Mouse (Mus musculus) midbrain, postnatal 0 days (tissue): ENCODE measurements around the gene Pth2. TPM values are rescaled to one million over a fixed set of nuclear protein-coding genes. Genes with fewer than 3 reads are reported as not detected.
A peak's percentile ranks its signal among the peaks of the same experiment; 100 is the strongest.
"Not testable (repeated sequence)": the region's sequence is repeated elsewhere in the genome, so short reads cannot be mapped to it uniquely, and the experiment has no call there.

Experiments
- ATAC-seq: fragments of 200-750 bp; cut with Nextera tagmentation; 2 replicates; pipeline ENCODE4 v1.8.0; 2017; ENCODE audit warnings: moderate number of reproducible peaks, mild to moderate bottlenecking, moderate TSS enrichment, moderate library complexity; ENCODE audit not compliant: low FRiP score
- DNase-seq: peaks from one replicate; pipeline ENCODE4 v3.0.0-alpha.2; 2015; ENCODE audit warnings: low spot score
- H3K27ac ChIP-seq: fragments of 300-500 bp; sonication (generic); 2 replicates; pipeline ENCODE4 v1.5.1; 2014; ENCODE audit warnings: low read depth, mild to moderate bottlenecking, low read length, mixed read lengths
- H3K27me3 ChIP-seq: fragments of 300-500 bp; sonication (generic); 2 replicates; pipeline ENCODE4 v1.6.1; 2014; ENCODE audit warnings: low read length, control low read depth, mixed read lengths; ENCODE audit not compliant: insufficient read depth
- H3K36me3 ChIP-seq: fragments of 300-500 bp; sonication (generic); 2 replicates; pipeline ENCODE4 v1.6.1; 2014; ENCODE audit warnings: low read length, control low read depth, mixed read lengths; ENCODE audit not compliant: insufficient read depth
- H3K4me1 ChIP-seq: fragments of 300-500 bp; sonication (generic); 2 replicates; pipeline ENCODE4 v1.6.1; 2014; ENCODE audit warnings: mild to moderate bottlenecking, control low read depth, antibody characterized with exemption, low read length, mixed read lengths; ENCODE audit not compliant: insufficient read depth
- H3K4me2 ChIP-seq: fragments of 300-500 bp; sonication (generic); 2 replicates; pipeline ENCODE4 v1.6.1; 2014; ENCODE audit warnings: low read depth, mild to moderate bottlenecking, low read length, mixed read lengths; ENCODE audit not compliant: poor library complexity, severe bottlenecking
- H3K4me3 ChIP-seq: fragments of 300-500 bp; sonication (generic); 2 replicates; pipeline ENCODE4 v1.5.1; 2014; ENCODE audit warnings: low read depth, mild to moderate bottlenecking, low read length, moderate library complexity
- H3K9ac ChIP-seq: fragments of 300-500 bp; sonication (generic); replicated peaks from 2 replicates; pipeline ENCODE4 v1.6.1; 2014; ENCODE audit warnings: mild to moderate bottlenecking, low read length, moderate library complexity, mixed read lengths; ENCODE audit not compliant: poor library complexity, severe bottlenecking
- H3K9me3 ChIP-seq: fragments of 300-500 bp; sonication (generic); 2 replicates; pipeline ENCODE4 v1.6.1; 2016; ENCODE audit warnings: low read length, control low read depth
- CTCF ChIP-seq: IDR thresholded peaks from 2 replicates; pipeline ENCODE4 v1.5.1; 2016; ENCODE audit warnings: antibody characterized with exemption, mild to moderate bottlenecking
- WGBS: fragments of 180-500 bp; shearing (Covaris S2); extraction: QIAGEN DNeasy Blood & Tissue Kit; methylation state at CpG from one replicate; pipeline ENCODE4 v1.1.7; 2014; 5-methylcytosine and 5-hydroxymethylcytosine counted together
- polyA plus RNA-seq: library from polyadenylated mRNA; unstranded; fragments of >200 nt; fragmentation: Nextera tagmentation; extraction: Ambion mirVana; gene quantifications from 2 replicates; pipeline ENCODE4 v1.2.1, GENCODE M21; 2015
- total RNA-seq: library from RNA; depleted of rRNA; stranded (reverse); fragments of >200 nt; gene quantifications from 2 replicates; pipeline ENCODE4 v1.2.3, GENCODE M21; 2014

The Pth2 gene
- total and polyA plus RNA-seq, 2 experiments from 2014 or later = 0.93 TPM; not detected in 1

DNA sequence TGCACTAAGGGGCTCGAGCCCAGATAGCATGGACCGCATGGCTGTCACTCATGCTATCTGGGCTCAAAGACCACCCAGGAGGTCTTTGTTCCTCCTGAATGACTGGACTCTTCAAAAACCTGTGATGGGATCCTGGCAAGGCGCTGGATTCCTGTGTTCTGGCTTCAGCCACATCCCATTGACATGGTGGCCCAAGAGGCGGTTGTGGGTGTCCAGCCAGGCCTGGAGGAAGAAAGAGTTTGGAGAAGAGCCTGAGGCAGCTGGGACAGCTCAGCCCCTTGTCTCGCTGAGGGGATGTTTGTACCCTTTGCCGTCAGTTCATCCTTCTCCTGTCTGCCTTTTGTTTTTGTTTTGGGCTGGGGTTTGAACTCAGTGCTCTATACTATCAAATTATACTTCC lies 31.2 kb upstream of the Pth2 start:
- no peak overlapping the region for H3K4me3 ChIP-seq
- no peaks in the 10 kb centered on the region for H3K4me1 ChIP-seq
- H3K27ac ChIP-seq = no peak overlapping the region
- no peaks in the 10 kb centered on the region for H3K27me3 ChIP-seq
- 0 out of 2 replicates have a peak overlapping the region, but pooled peaks have one; percentile 3 for H3K9ac ChIP-seq
- no peak for TF ChIP-seq CTCF
- ATAC-seq (no peak), DNase-seq (no peak)
- no peak overlapping the region for H3K4me2 ChIP-seq
- no peaks in the 10 kb centered on the region for H3K9me3 ChIP-seq
- peaks cover 5% of the 10 kb centered on the region; the same call in 1 of the 2 replicates for H3K36me3 ChIP-seq
- 29% methylated on average over 6 of the region's 6 CpGs for WGBS

DNA sequence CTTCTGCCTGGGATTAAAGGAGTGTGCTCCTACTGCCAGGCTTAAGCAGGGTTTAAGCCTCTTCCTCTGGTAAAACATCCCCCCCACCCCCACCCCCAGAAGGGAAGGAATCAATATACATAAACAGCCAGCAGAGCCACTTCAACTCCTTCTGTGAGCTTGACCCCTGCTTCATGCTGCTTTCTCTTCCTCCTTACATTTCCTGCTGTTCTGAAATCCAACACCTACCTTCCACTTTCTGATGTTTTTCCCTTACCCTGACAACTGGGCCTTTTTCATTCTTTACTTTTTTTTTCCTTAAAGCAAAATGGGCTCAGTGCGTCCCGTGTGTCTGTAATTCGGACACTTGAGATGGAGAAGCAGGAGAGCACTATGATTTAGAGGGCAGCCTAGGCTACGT lies 30.5 kb upstream of the Pth2 start:
- H3K36me3 ChIP-seq = peaks cover 5% of the 10 kb centered on the region; the same call in 1 of the 2 replicates
- no peaks in the 10 kb centered on the region for H3K9me3 ChIP-seq
- no peak overlapping the region for H3K4me2 ChIP-seq
- H3K9ac ChIP-seq = no peak overlapping the region
- 62% methylated on average over 4 of the region's 4 CpGs for WGBS
- no peaks in the 10 kb centered on the region for H3K4me1 ChIP-seq
- no peak overlapping the region for H3K4me3 ChIP-seq
- no peak for TF ChIP-seq CTCF
- ATAC-seq (no peak), DNase-seq (no peak)
- no peaks in the 10 kb centered on the region for H3K27me3 ChIP-seq
- H3K27ac ChIP-seq = no peak overlapping the region

DNA sequence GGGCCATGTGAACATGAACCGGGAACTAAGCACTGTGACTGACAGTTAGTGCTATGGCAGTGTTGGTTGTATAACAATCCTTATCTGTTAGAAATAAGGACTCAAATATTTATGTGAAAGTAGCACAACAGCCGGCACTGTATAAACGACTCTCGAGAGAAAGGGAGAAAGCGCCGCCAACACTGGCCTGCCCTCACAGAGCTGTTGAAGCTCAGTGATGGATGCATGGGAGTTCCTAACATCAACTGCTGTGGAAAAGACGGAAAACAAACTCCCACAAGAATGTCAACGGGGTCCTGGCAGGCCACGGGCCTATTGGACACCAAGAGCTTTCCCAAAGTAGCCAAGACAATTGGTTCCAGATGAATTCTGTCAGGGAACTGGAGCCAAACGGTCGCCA lies 29.5 kb upstream of the Pth2 start:
- H3K27ac ChIP-seq = no peak overlapping the region
- H3K4me2 ChIP-seq = no peak overlapping the region
- no peaks in the 10 kb centered on the region for H3K27me3 ChIP-seq
- H3K9me3 ChIP-seq = no peaks in the 10 kb centered on the region
- H3K4me3 ChIP-seq = no peak overlapping the region
- DNase-seq (no peak), ATAC-seq (no peak)
- WGBS = 68% methylated on average over 11 of the region's 11 CpGs
- H3K4me1 ChIP-seq = no peaks in the 10 kb centered on the region
- H3K36me3 ChIP-seq = 0 out of 2 replicates have a peak, but pooled peaks cover 2% of the 10 kb centered on the region
- TF ChIP-seq CTCF = no peak
- H3K9ac ChIP-seq = no peak overlapping the region

DNA sequence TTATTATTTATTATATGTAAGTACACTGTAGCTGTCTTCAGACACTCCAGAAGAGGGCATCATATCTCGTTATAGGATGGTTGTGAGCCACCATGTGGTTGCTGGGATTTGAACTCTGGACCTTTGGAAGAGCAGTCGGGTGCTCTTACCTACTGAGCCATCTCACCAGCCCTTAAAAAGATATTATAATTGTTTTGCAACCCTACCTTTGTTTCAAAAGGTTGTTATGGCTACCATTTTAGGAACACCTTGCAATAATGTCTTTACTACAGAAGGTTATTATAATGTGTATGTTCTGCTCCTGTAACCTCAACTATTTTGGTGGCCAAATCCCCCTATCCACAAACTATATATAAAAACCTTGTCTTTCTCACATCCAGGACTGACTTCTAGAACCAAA lies 27.7 kb upstream of the Pth2 start:
- not testable (repeated sequence) for H3K9me3 ChIP-seq, H3K4me1 ChIP-seq, H3K9ac ChIP-seq, DNase-seq, ATAC-seq, H3K4me2 ChIP-seq, H3K27ac ChIP-seq, H3K36me3 ChIP-seq, H3K4me3 ChIP-seq, H3K27me3 ChIP-seq
- 84% methylated on average over 2 of the region's 2 CpGs for WGBS

DNA sequence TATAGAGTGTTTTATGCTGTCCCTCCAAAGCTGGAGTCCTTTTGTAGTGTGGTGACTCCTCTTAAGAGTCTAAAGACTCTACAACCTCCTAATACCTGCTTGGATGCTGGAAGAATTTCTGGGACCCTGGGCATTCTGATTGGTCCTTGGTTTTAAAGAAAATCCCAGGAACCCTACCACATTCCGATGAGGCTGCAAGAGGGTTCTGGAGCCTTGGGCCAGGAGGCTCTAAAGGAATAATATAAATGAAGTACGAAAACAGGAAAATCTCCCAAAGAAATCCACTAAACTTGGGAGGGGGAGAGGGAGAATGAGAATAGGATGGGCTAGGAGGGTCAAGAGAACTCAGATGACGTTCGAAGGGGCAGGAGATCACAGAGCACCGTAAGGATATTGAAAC lies 27.2 kb upstream of the Pth2 start:
- no peak for TF ChIP-seq CTCF
- Histone ChIP-seq H3K4me3 (peak overlapping the region; percentile 58), H3K27ac (peak overlapping the region; percentile 94), H3K9me3 (no peaks in the 10 kb centered on the region), H3K36me3 (peaks cover 12% of the 10 kb centered on the region; the same call in 1 of the 2 replicates), H3K27me3 (no peaks in the 10 kb centered on the region), H3K4me1 (no peaks in the 10 kb centered on the region), H3K4me2 (peak overlapping the region; percentile 69), H3K9ac (peak overlapping the region; percentile 77)
- ATAC-seq (no peak), DNase-seq (no peak)
- 2% methylated on average over 5 of the region's 5 CpGs for WGBS

DNA sequence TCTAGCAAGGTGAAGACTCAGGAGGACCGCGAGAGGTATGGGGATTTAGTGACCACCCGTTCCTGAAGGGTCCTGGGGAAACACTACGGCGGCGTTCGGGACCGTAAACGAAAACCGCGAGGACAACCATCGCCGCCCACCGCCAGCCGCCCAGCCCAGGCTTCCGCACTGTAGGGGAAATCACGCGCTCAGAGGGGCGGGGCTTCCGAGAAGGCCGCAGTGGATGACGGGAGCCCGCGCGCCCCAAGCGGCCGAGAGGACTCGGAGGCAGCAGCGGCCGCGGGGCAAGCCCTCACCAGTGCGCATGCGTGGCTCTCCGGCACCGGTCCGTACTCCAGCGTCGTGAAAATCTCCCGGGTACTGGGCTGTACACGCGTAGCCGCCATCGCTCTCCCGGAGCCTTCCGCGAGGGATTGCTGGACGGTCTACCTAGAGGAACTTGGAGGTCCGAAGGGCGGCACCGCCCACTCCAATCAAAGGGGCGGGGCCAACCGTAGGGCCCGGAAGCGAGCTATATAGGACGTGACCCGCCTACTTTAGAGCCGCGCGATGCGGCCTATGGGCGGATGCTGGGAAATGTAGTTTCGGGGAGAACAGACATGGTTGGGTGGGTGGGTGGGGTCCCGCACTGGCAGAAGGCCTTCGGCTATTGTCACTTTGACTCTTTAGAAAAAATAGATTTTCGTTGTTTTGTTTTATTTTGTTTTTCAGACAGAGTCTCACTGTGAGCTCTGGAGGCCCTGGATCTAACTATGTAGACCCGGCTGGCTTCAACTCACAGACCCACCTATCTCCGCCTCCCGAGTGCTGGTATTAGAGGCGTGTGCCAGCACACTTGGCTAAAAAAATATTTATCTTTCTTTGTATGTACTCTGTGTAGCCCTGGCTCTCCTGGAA lies 26.5 kb upstream of the Pth2 start, which contains the start of the genes Pih1d1 and Aldh16a1:
TSS of gene Pih1d1 (plus strand) at position 208 of the 897 bp plus-strand sequence.
TSS of gene Aldh16a1 (minus strand) at position 489 of the 897 bp plus-strand sequence.
- Histone ChIP-seq H3K27ac (peak within 1 kb of the TSS; percentile 94), H3K4me2 (peak within 1 kb of the TSS; percentile 69), H3K36me3 (peaks cover 16% of the 10 kb centered on the region; the same call in 1 of the 2 replicates), H3K4me1 (no peaks in the 10 kb centered on the region), H3K9me3 (no peaks in the 10 kb centered on the region), H3K27me3 (no peaks in the 10 kb centered on the region), H3K9ac (peak within 1 kb of the TSS; percentile 77), H3K4me3 (peak within 1 kb of the TSS; percentile 58)
- WGBS = 5% methylated on average over 67 of the region's 69 CpGs
- ATAC-seq = peak; percentile 93
- TF ChIP-seq CTCF = peak; percentile 78
- peak; percentile 97 for DNase-seq
